Mouse (Mus musculus): ENCODE data around the gene Fbxo7.

Gene Fbxo7

DNA sequence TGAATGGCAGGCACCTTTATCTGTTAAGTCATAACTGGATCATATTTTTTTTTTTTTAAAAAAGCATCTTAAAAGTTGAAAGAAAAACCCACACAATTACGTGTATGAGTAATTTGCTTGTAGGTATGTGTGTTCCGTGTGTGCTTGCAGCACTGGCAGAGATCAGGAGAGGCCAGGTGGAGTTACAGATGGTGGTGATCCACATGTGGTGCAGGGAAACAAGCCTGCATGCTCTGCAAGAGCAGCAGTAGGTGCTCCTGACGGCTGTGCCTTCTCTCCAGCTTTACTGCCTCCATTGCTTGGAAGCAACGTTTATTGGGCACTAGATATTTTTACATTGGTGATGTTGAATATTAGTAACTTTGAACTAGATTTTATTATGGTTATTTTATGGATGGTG lies 21.9 kb downstream of the Fbxo7 start:
- DNase-seq (ENCODE audit: low read depth, low spot score), result no peak

DNA sequence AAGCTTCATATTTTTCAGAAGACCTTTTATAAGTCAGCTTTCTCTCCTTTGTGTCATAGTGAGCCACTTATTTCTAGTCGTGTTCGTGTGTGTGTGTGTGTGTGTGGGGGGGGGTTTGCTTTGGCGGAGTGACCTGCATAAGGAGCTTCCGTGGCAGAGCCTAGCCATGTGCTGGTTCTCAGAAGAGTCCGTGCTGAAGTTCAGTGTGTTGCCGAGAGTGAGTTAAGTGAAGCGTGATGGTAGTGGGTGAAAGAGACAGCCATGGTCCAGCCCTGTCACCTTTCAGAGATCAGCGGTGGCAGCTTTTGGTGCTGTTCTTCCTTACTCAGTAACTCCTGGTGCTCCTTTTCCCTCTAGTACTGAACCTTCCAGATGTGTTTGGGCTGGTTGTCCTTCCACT lies 22.3 kb downstream of the Fbxo7 start:
- DNase-seq (ENCODE audit: low read depth, low spot score), result no peak

DNA sequence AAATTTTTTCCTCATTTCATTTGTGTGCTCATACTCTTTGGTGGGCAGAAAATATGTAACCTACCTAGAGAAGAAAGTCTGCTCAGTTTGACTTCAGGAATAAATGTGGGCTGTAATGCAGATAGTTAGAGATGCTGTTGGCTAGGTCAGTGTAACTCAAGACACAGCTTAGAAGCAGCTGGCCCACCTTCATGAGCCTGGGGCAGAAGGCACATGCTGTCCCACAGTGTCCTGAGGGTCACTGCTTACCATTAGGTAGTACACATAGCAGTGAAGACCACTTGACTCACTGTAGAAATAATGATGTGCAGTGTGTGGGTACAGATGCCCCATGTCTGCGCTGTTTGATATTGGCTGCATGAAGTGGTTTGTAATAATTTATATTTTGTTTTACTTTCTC lies 24.6 kb downstream of the Fbxo7 start:
- DNase-seq (ENCODE audit: low read depth, low spot score), result no peak

DNA sequence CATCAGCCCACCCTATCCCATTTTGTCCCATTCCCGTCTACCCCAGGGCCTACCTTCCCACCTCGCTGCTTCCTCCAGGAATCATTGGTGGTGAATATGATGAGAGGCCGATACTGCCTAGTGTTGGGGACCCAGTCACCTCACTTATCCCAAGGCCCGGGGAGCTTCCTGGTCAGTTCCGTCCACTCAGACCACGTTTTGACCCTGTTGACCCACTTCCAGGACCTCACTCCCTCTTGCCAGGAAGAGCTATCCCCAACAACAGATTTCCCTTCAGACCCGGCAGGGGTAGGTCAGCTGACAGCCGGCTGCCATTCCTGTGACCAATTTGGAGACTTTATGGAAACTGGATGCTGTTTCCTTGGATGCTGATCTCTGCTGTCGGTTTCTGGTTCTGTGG lies 26.0 kb downstream of the Fbxo7 start:
- DNase-seq (ENCODE audit: low read depth, low spot score), result no peak

DNA sequence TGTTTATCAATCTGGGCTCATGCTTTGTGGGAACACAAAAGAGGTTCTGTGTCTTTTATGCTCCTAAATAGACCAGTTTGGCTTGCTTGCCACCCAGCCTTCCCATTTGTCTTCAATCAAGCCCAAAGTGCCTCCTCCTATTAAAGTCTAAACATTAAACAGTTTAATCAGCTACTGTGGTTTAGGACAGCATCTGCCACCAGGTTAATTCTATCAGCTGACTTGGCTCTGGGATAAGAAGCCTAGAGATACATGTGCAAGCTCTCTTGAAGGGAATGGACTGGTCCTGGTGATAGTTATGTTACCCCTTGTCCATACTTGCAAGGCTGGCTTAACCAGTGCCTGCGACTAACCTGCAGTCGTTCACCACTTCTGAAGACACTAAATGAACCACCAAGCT lies 28.8 kb downstream of the Fbxo7 start:
- no peak for DNase-seq (ENCODE audit: low read depth, low spot score)

DNA sequence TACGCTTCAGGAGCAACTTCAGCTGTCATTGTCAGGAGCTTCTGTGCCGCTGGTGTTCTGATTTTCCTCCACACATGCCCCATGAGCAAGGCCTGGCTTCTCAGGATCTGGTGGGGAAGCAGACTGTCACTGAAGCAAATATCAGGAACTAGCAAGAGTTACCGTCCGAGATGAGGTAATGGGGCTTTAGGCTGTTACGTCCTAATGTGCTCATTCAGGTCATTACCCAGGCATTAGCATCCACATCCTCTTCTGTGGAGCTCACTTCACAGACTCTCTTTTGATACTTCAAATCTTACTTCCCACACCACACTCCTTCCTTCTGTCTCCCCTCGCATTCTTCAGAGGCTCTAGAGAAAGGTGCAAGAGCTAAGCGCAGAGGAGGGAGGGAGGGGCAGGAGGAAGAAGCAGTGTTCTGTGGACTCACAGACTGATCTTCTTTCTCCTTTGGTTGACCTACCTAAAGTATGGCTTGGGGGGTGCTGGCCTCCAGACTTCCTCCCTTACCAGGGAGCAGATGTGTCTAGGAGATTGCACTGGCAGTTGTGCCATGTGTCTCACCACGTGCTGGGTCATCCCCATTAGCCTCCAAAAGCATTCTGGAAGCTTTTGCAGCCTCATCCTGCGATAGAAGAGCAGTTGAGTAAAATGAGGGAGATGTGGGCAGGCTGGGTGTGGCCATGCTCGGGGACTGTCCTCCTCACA lies 31.2 kb downstream of the Fbxo7 start:
- DNase-seq (ENCODE audit: low read depth, low spot score), result no peak

DNA sequence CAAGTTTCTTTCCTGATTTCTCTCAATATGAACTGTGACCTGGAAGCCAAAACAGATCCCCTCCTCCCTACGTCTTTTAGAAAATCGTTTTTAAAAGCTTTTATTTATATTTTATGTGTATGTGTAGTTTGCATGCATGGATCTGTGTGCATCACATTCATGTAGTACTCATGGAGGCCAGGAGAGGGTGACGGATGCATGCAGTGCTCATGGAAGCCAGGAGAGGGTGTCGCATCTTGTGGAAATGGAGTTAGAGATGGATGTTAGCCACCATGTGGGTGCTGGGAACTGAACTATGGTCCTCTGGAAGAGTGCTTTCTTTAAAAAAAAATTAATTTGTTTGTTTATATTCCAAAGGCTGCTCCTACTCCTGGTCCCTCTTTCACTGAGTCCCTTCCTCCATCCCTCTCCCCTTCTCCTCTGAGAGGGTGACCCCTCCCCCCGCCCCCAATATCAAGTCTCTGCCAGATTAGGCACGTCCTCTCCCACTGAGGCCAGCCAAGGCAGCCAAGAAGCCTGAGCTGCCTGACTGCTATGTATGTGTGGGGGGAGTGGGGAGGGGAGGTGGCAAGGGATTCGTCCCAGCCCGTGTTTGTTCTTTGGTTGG lies 34.6 kb downstream of the Fbxo7 start:
- no peak for DNase-seq (ENCODE audit: low read depth, low spot score)

DNA sequence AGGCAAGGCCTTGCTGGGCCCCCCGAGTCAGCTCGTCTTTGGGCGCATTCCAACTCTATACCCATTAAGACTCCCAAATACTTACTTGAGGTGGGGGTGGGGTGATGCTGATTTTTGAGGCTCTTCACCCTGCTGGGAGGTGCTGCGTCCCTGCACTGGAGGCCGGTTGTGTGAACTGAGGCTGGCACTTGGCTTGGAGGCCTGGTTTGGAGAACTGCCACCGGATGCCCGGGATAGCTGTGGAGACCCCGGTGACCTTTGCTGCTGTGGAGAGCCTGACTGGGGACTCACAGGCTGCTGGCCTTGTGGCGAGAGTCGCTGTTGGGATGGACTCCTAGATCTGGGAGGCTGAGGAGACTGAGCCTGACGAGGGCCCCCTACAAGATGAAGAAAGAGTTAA lies 35.5 kb downstream of the Fbxo7 start:
- no peak for DNase-seq (ENCODE audit: low read depth, low spot score)

DNA sequence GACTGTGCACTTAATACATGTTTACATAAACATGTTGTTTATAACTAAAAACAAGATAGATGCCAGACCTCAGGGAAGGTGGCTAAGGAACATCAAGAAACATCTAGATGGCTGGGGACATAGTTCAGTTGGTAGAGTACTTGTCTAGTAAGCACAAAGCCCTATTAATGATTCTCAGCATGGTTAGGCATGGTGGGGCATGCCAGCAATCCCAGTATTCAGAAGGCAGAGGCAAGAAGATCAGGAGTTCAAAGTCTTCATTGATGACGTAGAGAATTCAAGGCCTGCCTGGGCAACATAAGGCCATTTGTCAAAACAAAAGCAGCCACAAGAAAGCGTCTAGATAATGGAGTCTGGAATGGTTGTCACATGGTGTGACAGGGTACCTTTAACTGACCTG lies 35.9 kb downstream of the Fbxo7 start:
- DNase-seq (ENCODE audit: low read depth, low spot score), result no peak

DNA sequence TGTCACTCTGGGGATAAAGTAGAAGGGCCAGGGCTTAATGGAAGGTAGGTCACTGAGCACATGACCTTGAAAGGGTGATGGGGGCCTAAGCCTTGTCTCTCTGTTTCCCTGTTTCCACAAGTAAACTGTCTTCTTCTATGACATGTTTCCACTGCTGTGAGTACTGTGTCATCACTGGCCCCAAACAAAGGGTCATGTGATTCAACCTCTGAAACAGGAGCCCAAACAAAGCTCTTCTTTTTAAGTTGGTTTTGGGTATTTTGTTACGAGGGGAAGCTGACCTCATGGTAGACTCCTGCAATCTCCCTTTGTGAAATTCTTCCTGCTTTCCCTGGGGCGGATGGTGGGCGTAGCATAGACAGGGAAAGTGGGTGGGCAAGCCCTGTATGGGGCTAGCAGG lies 38.5 kb downstream of the Fbxo7 start:
- DNase-seq (ENCODE audit: low read depth, low spot score), result no peak

DNA sequence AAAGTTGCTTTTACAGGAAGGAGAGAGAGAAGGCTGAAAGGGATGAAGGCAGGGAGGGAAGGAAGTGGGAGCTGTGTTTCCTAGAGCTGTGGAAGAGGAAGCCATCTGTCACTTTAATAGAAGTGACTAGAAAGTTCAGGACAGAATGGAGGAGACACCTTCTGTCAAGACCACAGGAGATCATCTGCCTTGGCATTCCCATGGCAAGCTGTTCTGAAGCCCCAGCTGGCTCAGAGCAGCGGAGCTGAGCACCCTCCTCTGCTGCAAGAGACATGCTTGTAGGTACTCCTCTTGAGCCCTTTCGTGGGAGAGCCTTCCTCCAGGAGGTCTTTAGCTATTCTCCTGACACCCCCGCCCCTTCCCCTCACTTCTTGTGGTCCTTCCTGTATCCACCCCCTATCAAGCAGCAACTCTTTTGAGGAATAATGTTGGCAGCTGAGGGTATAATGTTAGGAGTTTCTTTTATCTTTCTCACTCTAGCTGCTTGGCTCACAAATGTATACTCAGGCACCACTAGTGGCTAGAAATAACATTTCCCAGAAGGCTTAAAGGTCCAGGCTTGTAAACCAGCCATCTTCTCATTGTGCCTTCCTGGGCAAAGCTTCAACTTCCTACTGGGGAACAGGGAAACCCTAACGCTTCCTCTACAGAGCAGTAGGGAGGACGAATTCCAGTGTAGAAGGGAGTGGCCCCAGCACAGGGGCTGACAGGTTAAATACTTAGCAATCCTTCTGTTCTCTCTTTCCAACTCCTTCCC lies 40.7 kb downstream of the Fbxo7 start:
- DNase-seq (ENCODE audit: low read depth, low spot score), result no peak

DNA sequence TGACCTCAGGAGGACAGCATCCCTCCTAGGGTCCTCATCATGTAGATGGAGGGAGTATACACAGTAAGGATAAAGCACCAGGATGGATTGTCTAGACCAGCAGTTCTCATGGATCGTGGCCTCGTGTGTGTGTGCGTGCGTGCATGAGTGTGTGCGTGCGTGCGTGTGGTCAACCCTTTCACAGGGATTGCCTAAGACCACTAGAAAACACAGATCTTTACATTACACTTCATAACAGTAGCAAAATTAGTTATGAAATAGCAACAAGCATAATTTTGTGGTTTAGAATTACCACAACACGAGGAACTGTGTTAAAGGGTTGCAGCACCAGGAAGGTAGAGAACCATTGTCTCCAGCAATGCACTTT lies 41.2 kb downstream of the Fbxo7 start:
- DNase-seq (ENCODE audit: low read depth, low spot score), result no peak

DNA sequence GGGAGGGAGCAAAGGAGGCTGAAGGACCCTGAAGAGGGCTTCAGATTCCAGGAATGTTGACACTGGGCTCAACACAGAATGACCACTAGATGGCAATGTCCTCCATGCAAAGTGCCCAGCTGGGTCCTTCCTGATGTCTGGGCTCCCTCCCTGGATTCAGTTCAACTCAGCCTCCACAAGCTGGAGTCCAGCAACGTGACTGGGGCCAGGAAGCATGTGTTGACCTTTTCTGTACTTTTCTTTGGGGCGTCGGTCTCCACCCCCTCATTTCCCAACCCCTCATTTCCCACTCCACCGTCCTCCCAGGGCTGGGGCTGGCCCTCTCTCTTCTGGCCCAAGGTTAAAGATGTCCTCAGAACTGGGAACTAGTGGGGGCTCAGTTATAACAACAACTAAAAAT lies 43.2 kb downstream of the Fbxo7 start:
- peak; percentile 45 for DNase-seq (ENCODE audit: low read depth, low spot score)

DNA sequence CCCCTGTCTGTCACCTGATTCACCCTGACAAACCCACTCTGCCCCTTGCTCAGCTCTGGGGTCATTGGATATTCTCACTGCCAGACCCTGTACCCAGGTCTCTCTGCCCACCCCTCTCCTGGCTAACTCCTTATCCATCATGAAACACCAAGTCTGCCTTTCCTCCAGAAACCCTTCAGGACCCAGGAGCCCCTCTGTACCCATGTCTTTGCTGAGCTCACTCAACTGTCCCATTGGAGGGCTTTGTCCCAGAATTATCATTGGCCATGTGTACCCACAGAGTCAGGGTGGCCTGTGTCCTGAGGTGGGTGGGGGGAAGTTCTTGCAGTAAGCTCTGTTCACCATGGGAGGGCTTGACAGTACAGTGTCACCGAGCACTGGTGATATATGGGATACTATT lies 43.9 kb downstream of the Fbxo7 start:
- no peak for DNase-seq (ENCODE audit: low read depth, low spot score)

DNA sequence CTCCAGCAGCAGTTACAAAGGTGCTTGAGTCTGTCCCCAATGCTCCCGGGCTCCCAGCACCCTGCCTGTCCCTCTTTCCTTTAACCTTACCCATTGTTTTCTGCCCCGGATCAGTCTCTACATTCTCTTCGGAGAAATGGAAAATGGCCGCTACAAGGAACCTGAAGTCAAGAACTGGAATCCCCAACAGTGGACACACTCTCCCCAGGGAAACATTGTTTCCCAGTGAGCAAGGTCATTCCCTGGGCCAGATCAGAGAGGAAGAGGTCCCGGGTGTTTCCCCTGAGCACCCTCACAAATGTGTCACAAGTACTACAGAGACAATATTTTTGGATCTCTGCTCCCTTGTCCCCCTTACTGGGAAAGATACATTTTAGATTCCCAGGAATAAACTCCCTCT lies 44.9 kb downstream of the Fbxo7 start:
- no peak for DNase-seq (ENCODE audit: low read depth, low spot score)

DNA sequence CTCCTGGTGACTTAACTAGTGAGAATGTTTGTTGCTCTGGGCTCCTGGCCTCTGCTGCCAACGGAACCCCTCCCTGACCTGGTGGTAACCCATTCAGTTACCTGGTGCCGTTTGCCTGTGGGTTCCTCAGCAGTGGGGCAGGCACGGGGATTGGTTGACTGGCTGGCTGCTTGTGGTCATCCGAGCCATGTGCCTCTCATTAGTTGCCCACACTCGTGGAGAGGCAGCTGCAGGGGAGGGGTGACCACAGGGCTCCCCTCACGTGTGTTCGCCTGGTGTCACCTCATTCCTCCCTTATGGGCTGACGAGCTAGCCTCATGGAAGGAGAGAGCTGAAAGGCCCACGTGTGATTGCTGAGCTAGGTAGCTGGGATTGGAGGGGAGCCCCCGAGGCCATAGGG lies 46.1 kb downstream of the Fbxo7 start:
- DNase-seq (ENCODE audit: low read depth, low spot score), result no peak

DNA sequence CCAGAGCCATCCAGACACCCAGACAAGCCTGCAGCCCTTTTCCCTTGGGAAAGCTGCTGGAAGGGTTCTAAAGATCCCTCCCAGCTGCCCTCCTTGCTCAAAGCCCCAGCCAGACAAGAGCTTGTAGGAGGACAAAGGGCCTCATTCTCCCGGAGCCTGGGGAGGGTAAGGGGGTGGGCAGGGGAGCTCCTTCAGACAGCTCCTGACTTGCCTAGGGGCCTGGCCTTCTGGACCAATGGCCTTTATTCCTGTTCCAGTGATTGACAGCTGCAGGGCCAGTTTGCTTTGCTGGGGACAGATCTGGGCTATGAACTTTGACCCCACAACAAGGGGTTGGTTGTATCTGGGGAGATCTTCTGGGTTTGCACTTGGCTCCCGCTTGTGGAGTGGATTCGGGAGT lies 47.6 kb downstream of the Fbxo7 start:
- DNase-seq (ENCODE audit: low read depth, low spot score), result no peak

DNA sequence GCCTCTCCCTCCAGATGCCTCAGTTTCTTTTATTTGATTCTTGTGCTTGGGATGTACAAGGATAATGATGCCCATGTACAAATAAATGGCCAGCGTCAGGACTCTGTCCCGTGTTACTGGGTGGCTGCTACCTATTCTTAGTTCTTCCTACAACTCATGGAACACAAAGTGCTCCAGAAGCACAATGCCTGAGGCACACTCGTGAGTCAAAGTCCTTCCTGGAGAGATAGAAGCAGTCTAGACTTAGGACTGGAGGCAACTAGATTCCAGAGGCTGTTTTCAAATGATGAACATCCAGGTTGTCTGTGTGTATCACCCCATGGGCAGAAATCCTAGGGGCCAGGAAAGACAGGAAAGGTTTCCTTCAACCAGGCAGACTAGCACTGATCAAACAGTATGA lies 49.0 kb downstream of the Fbxo7 start:
- no peak for DNase-seq (ENCODE audit: low read depth, low spot score)

DNA sequence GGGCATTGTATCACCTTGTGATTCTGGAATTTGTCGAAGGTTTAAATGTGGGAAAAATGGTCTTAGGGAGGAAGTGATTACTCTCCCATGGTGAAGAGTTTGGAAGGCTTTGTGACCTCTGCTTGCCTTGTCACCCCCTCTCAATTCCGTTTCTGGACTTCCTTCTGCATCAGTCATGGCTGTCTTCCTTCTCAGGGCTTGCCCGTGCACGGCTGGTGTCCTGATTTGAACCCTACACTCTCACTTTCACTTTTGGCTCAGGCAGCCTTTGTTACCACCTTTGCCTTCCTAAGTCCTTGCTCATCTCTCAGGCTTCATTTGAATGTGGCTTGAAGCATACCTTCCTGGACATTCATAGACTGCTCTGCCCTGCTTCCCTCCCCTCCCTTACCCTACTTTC lies 52.4 kb downstream of the Fbxo7 start:
- no peak for DNase-seq (ENCODE audit: low read depth, low spot score)

DNA sequence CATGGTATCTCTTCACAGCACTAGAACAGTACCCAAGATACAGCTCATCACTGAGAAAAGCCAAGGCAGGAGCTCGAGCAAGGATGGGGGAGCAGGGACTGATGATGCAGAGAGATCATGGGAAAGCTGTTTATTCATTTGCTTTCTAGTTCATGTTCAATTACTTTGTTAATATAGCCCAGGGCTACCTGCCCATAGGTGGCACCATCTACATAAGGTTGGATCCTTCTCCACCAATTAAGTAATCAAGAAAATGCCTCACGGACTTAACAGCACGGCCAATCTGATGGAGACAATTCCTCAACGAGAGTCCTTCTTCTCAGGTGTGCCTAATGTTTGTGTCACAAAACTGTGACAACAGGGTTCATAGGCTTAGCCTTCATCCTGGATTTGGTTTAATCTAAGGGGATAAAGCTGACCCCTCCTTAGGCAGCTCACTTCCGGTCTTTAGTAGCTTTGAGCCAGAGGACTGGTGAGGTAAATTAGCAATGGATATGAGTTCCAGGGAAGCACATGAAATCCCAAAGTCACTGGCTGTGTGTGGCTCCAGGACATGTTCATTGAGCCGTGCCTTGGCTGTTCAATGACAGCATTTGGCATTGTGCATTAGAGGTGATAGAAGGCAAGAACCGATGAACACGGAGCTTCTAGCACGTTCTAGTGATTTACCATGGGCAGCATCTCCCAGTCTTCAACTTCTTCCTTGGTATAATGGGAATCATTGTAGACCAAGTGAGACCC lies 53.4 kb downstream of the Fbxo7 start:
- DNase-seq (ENCODE audit: low read depth, low spot score), result no peak

DNA sequence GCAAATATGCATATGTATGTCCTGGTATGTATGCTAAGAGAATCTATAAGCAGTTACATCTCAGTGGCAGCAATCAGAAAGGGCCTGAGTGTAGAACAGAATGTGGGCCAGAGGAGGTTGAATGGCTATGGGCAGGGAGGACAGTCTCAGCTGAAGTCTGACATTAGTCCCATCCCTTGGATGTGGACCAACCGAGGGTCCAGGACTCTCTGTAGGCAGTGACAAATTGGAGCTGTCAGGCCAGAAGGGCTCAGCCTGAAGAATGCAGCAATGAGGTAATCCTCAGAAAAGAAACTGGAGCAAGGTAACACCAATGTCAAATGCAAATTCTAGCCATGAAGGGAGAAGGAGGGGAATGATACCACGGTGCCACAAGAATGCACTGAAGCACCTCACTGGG lies 55.5 kb downstream of the Fbxo7 start:
- no peak for DNase-seq (ENCODE audit: low read depth, low spot score)

DNA sequence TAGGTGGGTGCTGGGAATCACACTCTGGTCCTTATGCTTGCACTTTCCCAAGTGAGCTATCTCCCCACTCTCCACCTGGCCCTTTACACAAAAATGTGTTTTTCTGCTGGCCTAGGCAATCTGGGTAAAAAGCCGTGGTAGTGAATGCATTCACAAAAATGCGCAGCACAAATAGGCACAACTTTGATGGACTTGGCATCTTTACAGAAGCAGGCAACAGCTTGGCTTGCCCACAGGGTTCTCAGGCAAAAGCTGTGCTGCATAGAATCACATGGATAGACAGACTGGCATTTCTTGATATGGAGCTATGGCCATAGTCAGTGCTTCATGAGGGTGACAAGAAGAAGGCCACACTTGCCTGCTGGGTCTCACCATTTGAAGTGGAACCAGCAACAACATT lies 57.0 kb downstream of the Fbxo7 start:
- no peak for DNase-seq (ENCODE audit: low read depth, low spot score)

DNA sequence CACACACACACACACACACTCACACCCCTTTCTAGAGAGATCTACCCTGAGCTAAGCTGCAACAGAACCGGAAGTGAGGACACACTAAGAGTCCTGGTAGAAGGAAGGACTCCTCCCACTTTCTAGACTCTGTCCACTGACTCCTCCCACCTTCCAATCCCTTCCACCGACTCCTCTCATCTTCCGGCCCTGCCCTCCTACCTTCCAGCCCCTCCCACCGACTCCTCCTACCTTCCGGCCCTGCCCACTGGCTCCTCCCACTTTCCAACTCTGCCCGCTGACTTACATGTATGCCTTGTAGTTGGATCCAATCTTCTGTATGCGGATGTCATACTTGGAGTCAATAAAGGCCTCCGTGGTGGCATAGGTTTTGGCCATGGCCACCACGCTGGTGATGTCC lies 58.1 kb downstream of the Fbxo7 start:
- DNase-seq (ENCODE audit: low read depth, low spot score), result no peak

Data from CD4-positive, CD25-positive, alpha-beta regulatory T cell, adult 2 months (primary cell).